Mouse (Mus musculus) kidney, embryonic 15.5 days (tissue): ENCODE data around the gene Atg9b. TPM values are rescaled to one million over a fixed set of nuclear protein-coding genes. Genes with fewer than 3 reads are reported as not detected.
A peak's percentile ranks its signal among the peaks of the same experiment; 100 is the strongest.

Source experiments
- ATAC-seq: fragments of 200-750 bp; cut with Nextera tagmentation; replicated peaks from 2 replicates; pipeline ENCODE4 v1.8.0; 2017; ENCODE audit warnings: moderate TSS enrichment; ENCODE audit not compliant: low FRiP score
- H3K27ac ChIP-seq: fragments of 300-500 bp; sonication (generic); 2 replicates; pipeline ENCODE4 v1.5.1; 2015; ENCODE audit warnings: mild to moderate bottlenecking, inconsistent platforms
- H3K27me3 ChIP-seq: fragments of 300-500 bp; sonication (generic); 2 replicates; pipeline ENCODE4 v1.6.1; 2015; ENCODE audit warnings: inconsistent platforms
- H3K36me3 ChIP-seq: fragments of 300-500 bp; sonication (generic); 2 replicates; pipeline ENCODE4 v1.6.1; 2015; ENCODE audit warnings: inconsistent platforms
- H3K4me1 ChIP-seq: fragments of 300-500 bp; sonication (generic); 2 replicates; pipeline ENCODE4 v1.6.1; 2015; ENCODE audit warnings: inconsistent platforms
- H3K4me2 ChIP-seq: fragments of 300-500 bp; sonication (generic); 2 replicates; pipeline ENCODE4 v1.6.1; 2015; ENCODE audit warnings: moderate library complexity, mild to moderate bottlenecking, inconsistent platforms
- H3K4me3 ChIP-seq: fragments of 300-500 bp; sonication (generic); replicated peaks from 2 replicates; pipeline ENCODE4 v1.5.1; 2015; ENCODE audit warnings: mild to moderate bottlenecking, inconsistent platforms
- H3K9ac ChIP-seq: fragments of 300-500 bp; sonication (generic); 2 replicates; pipeline ENCODE4 v1.6.1; 2015; ENCODE audit warnings: mild to moderate bottlenecking, inconsistent platforms
- H3K9me3 ChIP-seq: fragments of 300-500 bp; sonication (generic); replicated peaks from 2 replicates; pipeline ENCODE4 v1.6.1; 2016; ENCODE audit warnings: inconsistent platforms
- WGBS: fragments of 180-500 bp; shearing (Covaris S2); methylation state at CpG from one replicate; pipeline ENCODE4 v1.1.7; 2015; ENCODE audit warnings: mixed read lengths; 5-methylcytosine and 5-hydroxymethylcytosine counted together
- polyA plus RNA-seq: library from polyadenylated mRNA; unstranded; fragments of >200 nt; fragmentation: Nextera tagmentation; extraction: Ambion mirVana; gene quantifications from 2 replicates; pipeline ENCODE4 v1.2.1, GENCODE M21; 2015

Atg9b gene
- polyA plus RNA-seq, 1 experiment from 2014 or later: 0.82 TPM

- no peak overlapping the region for H3K4me3 ChIP-seq
- no peaks in the 10 kb centered on the region for H3K36me3 ChIP-seq
- no peak overlapping the region for H3K9ac ChIP-seq
- 22% methylated on average over 2 of the region's 2 CpGs for WGBS
- peaks cover 50% of the 10 kb centered on the region for H3K4me1 ChIP-seq
- H3K27me3 ChIP-seq: peaks cover 14% of the 10 kb centered on the region
- no peaks in the 10 kb centered on the region for H3K9me3 ChIP-seq
- peak overlapping the region; percentile 47 for H3K4me2 ChIP-seq
- ATAC-seq: no peak
- H3K27ac ChIP-seq: peak overlapping the region; percentile 87
Observed at GRCm38 (mm10) chr5:24343977-24344436, 47.9 kb downstream of the Atg9b start.

GRCm38 (mm10) chr5:24343379-24343778, 48.6 kb downstream of the Atg9b start:
- no peak overlapping the region for H3K4me3 ChIP-seq
- no peaks in the 10 kb centered on the region for H3K36me3 ChIP-seq
- H3K4me1 ChIP-seq: peaks cover 43% of the 10 kb centered on the region
- ATAC-seq: no peak
- peak overlapping the region; percentile 87; the same call in 1 of the 2 replicates for H3K27ac ChIP-seq
- peaks cover 7% of the 10 kb centered on the region; the same call in 1 of the 2 replicates for H3K27me3 ChIP-seq
- H3K4me2 ChIP-seq: no peak overlapping the region
- no peaks in the 10 kb centered on the region for H3K9me3 ChIP-seq
- no peak overlapping the region for H3K9ac ChIP-seq

- no peaks in the 10 kb centered on the region for H3K36me3 ChIP-seq
- H3K4me3 ChIP-seq: no peak overlapping the region
- peaks cover 41% of the 10 kb centered on the region for H3K4me1 ChIP-seq
- no peak overlapping the region for H3K27ac ChIP-seq
- ATAC-seq: no peak
- H3K9ac ChIP-seq: no peak overlapping the region
- no peak overlapping the region for H3K4me2 ChIP-seq
- WGBS: 51% methylated on average over 8 of the region's 8 CpGs
- H3K9me3 ChIP-seq: no peaks in the 10 kb centered on the region
- peaks cover 3% of the 10 kb centered on the region; the same call in 1 of the 2 replicates for H3K27me3 ChIP-seq
Observed at GRCm38 (mm10) chr5:24342966-24343365, 49.0 kb downstream of the Atg9b start.

- no peaks in the 10 kb centered on the region for H3K36me3 ChIP-seq
- ATAC-seq: no peak
- WGBS: 73% methylated on average over 14 of the region's 14 CpGs
- H3K27ac ChIP-seq: no peak overlapping the region
- H3K9ac ChIP-seq: no peak overlapping the region
- no peak overlapping the region for H3K4me3 ChIP-seq
- H3K4me1 ChIP-seq: peaks cover 41% of the 10 kb centered on the region
- no peaks in the 10 kb centered on the region for H3K9me3 ChIP-seq
- no peak overlapping the region for H3K4me2 ChIP-seq
- H3K27me3 ChIP-seq: peaks cover 3% of the 10 kb centered on the region; the same call in 1 of the 2 replicates
Observed at GRCm38 (mm10) chr5:24342205-24342963, 49.6 kb downstream of the Atg9b start.

- Histone ChIP-seq H3K27me3 (no peaks in the 10 kb centered on the region), H3K27ac (0 out of 2 replicates have a peak overlapping the region, but pooled peaks have one; percentile 13)
Observed at GRCm38 (mm10) chr5:24337821-24338220, 54.1 kb downstream of the Atg9b start.

GRCm38 (mm10) chr5:24337366-24337765, 54.6 kb downstream of the Atg9b start:
- no peak overlapping the region for H3K9ac ChIP-seq
- H3K4me2 ChIP-seq: no peak overlapping the region
- H3K27ac ChIP-seq: 0 out of 2 replicates have a peak overlapping the region, but pooled peaks have one; percentile 13
- H3K9me3 ChIP-seq: no peaks in the 10 kb centered on the region
- WGBS: 25% methylated on average over 9 of the region's 9 CpGs
- peaks cover 32% of the 10 kb centered on the region for H3K4me1 ChIP-seq
- H3K4me3 ChIP-seq: no peak overlapping the region
- ATAC-seq: peak; percentile 38; the same call in 1 of the 2 replicates
- H3K36me3 ChIP-seq: no peaks in the 10 kb centered on the region
- H3K27me3 ChIP-seq: no peaks in the 10 kb centered on the region

More at GRCm38 (mm10) chr5:24337821-24338220, 54.1 kb downstream of the Atg9b start:
- Histone ChIP-seq H3K9me3 (no peaks in the 10 kb centered on the region), H3K4me3 (no peak overlapping the region), H3K9ac (no peak overlapping the region), H3K4me1 (peaks cover 34% of the 10 kb centered on the region), H3K4me2 (no peak overlapping the region), H3K36me3 (no peaks in the 10 kb centered on the region)
- 35% methylated on average over 2 of the region's 2 CpGs for WGBS
- ATAC-seq: no peak

GRCm38 (mm10) chr5:24335888-24336511, 55.9 kb downstream of the Atg9b start:
- Histone ChIP-seq H3K9ac (no peak overlapping the region), H3K4me1 (peaks cover 32% of the 10 kb centered on the region), H3K27ac (0 out of 2 replicates have a peak overlapping the region, but pooled peaks have one; percentile 11), H3K4me2 (no peak overlapping the region), H3K27me3 (no peaks in the 10 kb centered on the region), H3K36me3 (peaks cover 7% of the 10 kb centered on the region; the same call in 1 of the 2 replicates), H3K4me3 (no peak overlapping the region), H3K9me3 (no peaks in the 10 kb centered on the region)
- ATAC-seq: peak; percentile 79
- WGBS: 22% methylated on average over 3 of the region's 3 CpGs

- 13% methylated on average over 3 of the region's 3 CpGs for WGBS
Observed at GRCm38 (mm10) chr5:24334749-24335148, 57.2 kb downstream of the Atg9b start.

More at GRCm38 (mm10) chr5:24334749-24335148, 57.2 kb downstream of the Atg9b start:
- Histone ChIP-seq H3K36me3 (peaks cover 7% of the 10 kb centered on the region; the same call in 1 of the 2 replicates), H3K4me1 (peaks cover 38% of the 10 kb centered on the region), H3K9ac (no peak overlapping the region), H3K4me3 (no peak overlapping the region), H3K27me3 (no peaks in the 10 kb centered on the region), H3K27ac (peak overlapping the region; percentile 60; the same call in 1 of the 2 replicates), H3K9me3 (no peaks in the 10 kb centered on the region), H3K4me2 (no peak overlapping the region)
- ATAC-seq: 0 out of 2 replicates have a peak, but pooled peaks have one; percentile 37

Other genes starting within 250 kb of the Atg9b start
- 15.4 and 16.6 TPM in 2 replicates for gene Nupl2, start 227.2 kb downstream of the Atg9b start, polyA plus RNA-seq
- gene Kcnh2, start 40.5 kb downstream of the Atg9b start, polyA plus RNA-seq: 7.1 and 7.2 TPM in 2 replicates
- gene Nos3, start 27.3 kb downstream of the Atg9b start, polyA plus RNA-seq: 15.4 and 18.4 TPM in 2 replicates
- gene Abcb8, start 1.5 kb upstream of the Atg9b start, polyA plus RNA-seq: 59.2 and 62.0 TPM in 2 replicates
- 0.39 and 0.53 TPM in 2 replicates for gene Asic3, start 21.2 kb upstream of the Atg9b start, polyA plus RNA-seq
- gene Cdk5, start 31.4 kb upstream of the Atg9b start, polyA plus RNA-seq: 50.1 and 52.2 TPM in 2 replicates
- gene Slc4a2, start 31.7 kb upstream of the Atg9b start, polyA plus RNA-seq: 42.3 and 42.7 TPM in 2 replicates
- 116 and 125 TPM in 2 replicates for gene Fastk, start 53.1 kb upstream of the Atg9b start, polyA plus RNA-seq
- gene Tmub1, start 55.7 kb upstream of the Atg9b start, polyA plus RNA-seq: 25.2 and 26.5 TPM in 2 replicates
- 18.8 and 21.0 TPM in 2 replicates for gene Agap3, start 60.0 kb upstream of the Atg9b start, polyA plus RNA-seq
- 0.04 and 0.10 TPM in 2 replicates for gene Gbx1, start 135.1 kb upstream of the Atg9b start, polyA plus RNA-seq
- 0.61 and 0.67 TPM in 2 replicates for gene Asb10, start 148.8 kb upstream of the Atg9b start, polyA plus RNA-seq
- 0.23 TPM in 2 replicates for gene 4931409K22Rik, start 164.7 kb upstream of the Atg9b start, polyA plus RNA-seq
- 118 TPM in 2 replicates for gene Abcf2, start 185.3 kb upstream of the Atg9b start, polyA plus RNA-seq
- 23.2 and 24.7 TPM in 2 replicates for gene Chpf2, start 194.6 kb upstream of the Atg9b start, polyA plus RNA-seq
- 26.5 and 33.4 TPM in 2 replicates for gene Smarcd3, start 232.3 kb upstream of the Atg9b start, polyA plus RNA-seq